Mouse (Mus musculus) MEL-GATA-1-ER (cell line): ENCODE data around the gene Ipp.

Experiments
- DNase-seq: peaks from one replicate; pipeline ENCODE4 v3.0.0-alpha.2; 2012; ENCODE audit warnings: low read depth; ENCODE audit errors: extremely low read depth

Ipp gene

DNA sequence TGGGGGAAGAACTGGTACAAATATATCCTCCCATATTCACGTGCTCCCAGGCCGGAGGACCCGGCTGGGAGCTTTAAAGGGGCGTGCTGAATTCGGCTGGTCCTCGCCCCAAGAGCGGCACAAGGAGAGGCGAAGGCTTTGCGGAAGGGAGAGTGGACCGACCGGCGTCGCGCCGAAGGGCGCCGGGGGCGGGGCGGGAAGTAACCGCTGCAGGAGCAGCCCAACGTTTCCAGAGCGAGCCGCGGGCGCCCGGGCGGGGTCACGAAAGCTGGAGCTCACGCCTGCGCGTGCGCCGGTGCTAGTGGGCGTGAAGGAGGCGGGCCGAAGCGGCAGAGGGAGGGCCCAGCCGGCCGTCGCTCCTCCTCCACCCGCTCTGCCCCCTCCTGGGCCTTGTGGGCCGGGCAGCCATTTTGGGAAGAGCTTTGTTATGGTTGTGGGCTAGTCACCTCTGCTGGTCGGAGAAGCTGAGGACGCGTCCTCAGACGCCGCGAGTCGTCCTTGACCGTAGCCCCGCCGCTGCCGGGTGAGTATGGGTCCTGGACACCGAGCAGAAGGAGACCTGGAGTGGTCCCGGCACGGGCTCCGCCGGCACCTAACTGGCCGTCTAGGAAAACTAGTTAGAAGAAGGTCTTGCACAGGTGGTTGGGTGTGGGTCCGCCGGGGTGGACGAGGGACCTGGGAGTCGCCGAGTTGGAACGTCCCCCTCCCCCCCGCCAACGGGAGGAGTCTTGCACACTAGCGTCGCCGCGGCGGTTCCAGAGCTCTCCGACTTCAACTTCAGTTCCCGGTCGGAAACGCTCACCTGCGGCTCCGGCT lies 50.2 kb downstream of the Ipp start, which contains the start of gene Gpbp1l1:
TSS of gene Gpbp1l1 (plus strand) at position 353 of the 816 bp plus-strand sequence.
- DNase-seq: peak; percentile 69

DNA sequence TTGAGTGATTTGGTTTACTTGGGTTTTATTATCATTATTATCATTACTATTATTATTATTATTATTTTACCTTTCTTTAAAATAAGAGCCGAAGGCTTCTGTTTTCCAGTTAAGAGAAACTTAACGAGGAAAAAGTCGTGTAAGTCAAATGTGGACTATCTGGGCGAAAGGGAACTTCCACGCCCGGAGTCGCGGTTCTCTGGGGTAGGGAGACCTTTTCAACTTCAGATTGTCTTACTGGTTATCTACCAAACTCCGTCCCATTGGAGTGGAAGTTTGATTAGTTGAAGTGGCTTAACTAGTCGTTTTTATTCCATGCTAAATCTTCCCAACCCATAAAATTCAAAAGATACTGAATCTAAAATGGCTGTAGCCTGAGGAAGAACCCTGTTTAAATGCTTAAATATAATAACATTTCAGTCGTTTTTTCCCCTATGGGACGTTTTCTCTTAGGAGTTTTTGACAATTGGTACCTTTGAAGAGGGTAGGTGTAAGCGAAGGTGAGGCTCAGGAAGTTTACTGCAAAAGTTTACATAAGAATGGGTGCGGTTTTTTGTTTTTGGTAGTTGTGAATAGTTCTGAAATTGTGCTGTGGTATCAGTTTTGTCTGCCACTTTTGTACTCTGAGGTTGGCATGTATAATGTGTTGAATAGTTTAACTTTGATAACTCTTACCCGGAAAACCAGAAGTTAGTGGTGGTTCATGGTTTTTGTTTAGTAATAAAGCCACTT lies 51.0 kb downstream of the Ipp start:
- peak; percentile 12 for DNase-seq
